Mouse (Mus musculus) forebrain, embryonic 12.5 days (tissue): Measurements from ENCODE around the gene Olfr870. TPM values are rescaled to one million over a fixed set of nuclear protein-coding genes. Genes with fewer than 3 reads are reported as not detected.
"Not testable (repeated sequence)": the region's sequence is repeated elsewhere in the genome, so short reads cannot be mapped to it uniquely, and the experiment has no call there.

Experiments used
- ATAC-seq: fragments of 200-750 bp; cut with Nextera tagmentation; 2 replicates; pipeline ENCODE4 v1.8.0; 2017; ENCODE audit warnings: moderate TSS enrichment; ENCODE audit not compliant: low FRiP score
- H3K27ac ChIP-seq: fragments of 300-500 bp; sonication (generic); 2 replicates; pipeline ENCODE4 v1.5.1; 2016; ENCODE audit warnings: mild to moderate bottlenecking
- H3K27me3 ChIP-seq: fragments of 300-500 bp; sonication (generic); 2 replicates; pipeline ENCODE4 v1.6.1; 2016; ENCODE audit warnings: mild to moderate bottlenecking
- H3K36me3 ChIP-seq: fragments of 300-500 bp; sonication (generic); replicated peaks from 2 replicates; pipeline ENCODE4 v1.6.1; 2016; ENCODE audit warnings: mild to moderate bottlenecking
- H3K4me1 ChIP-seq: fragments of 300-500 bp; sonication (generic); 2 replicates; pipeline ENCODE4 v1.6.1; 2016
- H3K4me2 ChIP-seq: fragments of 300-500 bp; sonication (generic); 2 replicates; pipeline ENCODE4 v1.6.1; 2016; ENCODE audit warnings: mild to moderate bottlenecking, moderate library complexity
- H3K4me3 ChIP-seq: fragments of 300-500 bp; sonication (generic); replicated peaks from 2 replicates; pipeline ENCODE4 v1.5.1; 2016; ENCODE audit warnings: mild to moderate bottlenecking
- H3K9ac ChIP-seq: fragments of 300-500 bp; sonication (generic); 2 replicates; pipeline ENCODE4 v1.6.1; 2016; ENCODE audit warnings: mild to moderate bottlenecking
- H3K9me3 ChIP-seq: fragments of 300-500 bp; sonication (generic); 2 replicates; pipeline ENCODE4 v1.6.1; 2016
- WGBS: fragments of 180-500 bp; shearing (Covaris S2); methylation state at CpG from one replicate; pipeline ENCODE4 v1.1.7; 2016; 5-methylcytosine and 5-hydroxymethylcytosine counted together
- polyA plus RNA-seq: library from polyadenylated mRNA; unstranded; fragments of >200 nt; fragmentation: Nextera tagmentation; extraction: Ambion mirVana; gene quantifications from 2 replicates; pipeline ENCODE4 v1.2.1, GENCODE M21; 2016

Gene Olfr870
- polyA plus RNA-seq: not detected in 2 replicates

- H3K27me3 ChIP-seq: no peaks in the 10 kb centered on the region
- WGBS: 77% methylated on average over 2 of the region's 2 CpGs
- no peaks in the 10 kb centered on the region for H3K36me3 ChIP-seq
- peaks cover 3% of the 10 kb centered on the region; the same call in 1 of the 2 replicates for H3K9me3 ChIP-seq
- H3K27ac ChIP-seq: no peak within 1 kb of the TSS
- no peaks in the 10 kb centered on the region for H3K4me1 ChIP-seq
- H3K9ac ChIP-seq: no peak within 1 kb of the TSS
- H3K4me3 ChIP-seq: no peak within 1 kb of the TSS
- no peak for ATAC-seq
- no peak within 1 kb of the TSS for H3K4me2 ChIP-seq
Measured at GRCm38 (mm10) chr9:20173957-20174356, at the start of gene Olfr870. Olfr870 (minus strand) TSS chr9:20174057.

DNA sequence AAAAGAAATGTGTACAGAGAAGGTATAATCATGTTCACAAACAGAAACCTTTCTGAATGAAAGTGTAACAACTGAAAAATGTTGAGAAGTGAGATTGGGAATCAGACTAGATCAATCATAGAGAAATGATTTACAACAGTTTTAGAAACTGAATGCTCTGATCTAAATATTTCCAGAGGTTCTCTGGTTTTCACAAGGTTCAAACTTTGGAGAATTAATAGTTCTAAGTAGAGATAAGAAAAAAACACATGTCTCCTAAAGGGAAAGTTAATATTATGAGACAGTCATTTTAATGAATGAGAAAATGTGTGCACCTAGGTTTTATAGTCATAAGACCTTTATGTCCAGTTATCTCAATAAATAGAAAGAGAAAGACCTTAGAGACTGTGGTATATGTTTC lies 38.0 kb upstream of the Olfr870 start, which contains the start of gene Olfr871:
Gene Olfr871, plus strand, starts transcription at position 301 of the 400 bp plus-strand sequence.
- no peak for ATAC-seq
- peaks cover 5% of the 10 kb centered on the region; the same call in 1 of the 2 replicates for H3K9me3 ChIP-seq
- H3K4me2 ChIP-seq: no peak within 1 kb of the TSS
- H3K4me3 ChIP-seq: no peak within 1 kb of the TSS
- H3K36me3 ChIP-seq: no peaks in the 10 kb centered on the region
- H3K27ac ChIP-seq: no peak within 1 kb of the TSS
- H3K4me1 ChIP-seq: no peaks in the 10 kb centered on the region
- H3K27me3 ChIP-seq: no peaks in the 10 kb centered on the region
- H3K9ac ChIP-seq: no peak within 1 kb of the TSS

DNA sequence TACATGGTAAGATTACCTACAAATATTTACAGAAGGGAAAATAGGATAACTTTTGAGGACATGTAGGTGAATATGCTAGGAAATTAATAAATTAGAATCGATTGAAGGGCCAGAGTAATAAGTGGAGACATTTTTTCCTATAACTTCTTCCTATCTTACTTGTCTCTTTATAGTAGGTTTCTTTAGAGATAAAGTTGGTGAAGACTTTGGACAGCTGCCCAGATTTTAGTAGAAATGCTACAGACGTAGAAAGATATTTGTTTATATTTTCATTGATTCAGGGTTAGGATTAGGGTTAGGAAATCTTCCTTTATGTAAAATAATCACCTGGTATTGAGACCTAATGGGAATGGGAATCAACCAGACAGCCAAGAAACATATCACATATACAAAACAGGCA lies 37.6 kb upstream of the Olfr870 start:
- Histone ChIP-seq H3K4me1 (no peaks in the 10 kb centered on the region), H3K27ac (no peak overlapping the region), H3K9ac (no peak overlapping the region), H3K27me3 (no peaks in the 10 kb centered on the region), H3K9me3 (peaks cover 7% of the 10 kb centered on the region; the same call in 1 of the 2 replicates), H3K4me2 (no peak overlapping the region), H3K4me3 (no peak overlapping the region), H3K36me3 (no peaks in the 10 kb centered on the region)
- no peak for ATAC-seq
- 75% methylated on average over 2 of the region's 2 CpGs for WGBS

DNA sequence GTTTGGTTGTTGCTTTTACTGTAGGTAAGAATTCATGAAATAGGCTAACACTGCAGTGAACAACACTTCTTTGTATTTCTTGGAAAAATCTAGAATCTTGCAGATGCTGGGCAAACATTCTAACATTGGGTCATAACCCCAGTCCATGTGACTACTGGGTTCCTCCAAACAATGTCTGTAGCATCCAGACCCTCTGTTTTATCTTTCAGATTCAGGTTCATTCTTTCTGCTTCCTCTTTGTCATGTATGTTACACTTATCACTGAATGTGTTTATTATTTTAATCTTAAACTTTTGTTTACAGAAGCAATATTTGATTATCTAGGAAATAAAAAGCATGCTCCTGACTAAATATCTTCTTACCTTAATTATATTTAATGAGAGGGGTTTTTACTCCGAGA lies 37.0 kb upstream of the Olfr870 start:
- Histone ChIP-seq H3K36me3 (no peaks in the 10 kb centered on the region), H3K4me2 (no peak overlapping the region), H3K9ac (no peak overlapping the region), H3K9me3 (peaks cover 7% of the 10 kb centered on the region; the same call in 1 of the 2 replicates), H3K27ac (no peak overlapping the region), H3K27me3 (no peaks in the 10 kb centered on the region), H3K4me3 (no peak overlapping the region), H3K4me1 (no peaks in the 10 kb centered on the region)
- ATAC-seq: no peak
- 45% methylated on average over 1 of the region's 1 CpGs for WGBS

DNA sequence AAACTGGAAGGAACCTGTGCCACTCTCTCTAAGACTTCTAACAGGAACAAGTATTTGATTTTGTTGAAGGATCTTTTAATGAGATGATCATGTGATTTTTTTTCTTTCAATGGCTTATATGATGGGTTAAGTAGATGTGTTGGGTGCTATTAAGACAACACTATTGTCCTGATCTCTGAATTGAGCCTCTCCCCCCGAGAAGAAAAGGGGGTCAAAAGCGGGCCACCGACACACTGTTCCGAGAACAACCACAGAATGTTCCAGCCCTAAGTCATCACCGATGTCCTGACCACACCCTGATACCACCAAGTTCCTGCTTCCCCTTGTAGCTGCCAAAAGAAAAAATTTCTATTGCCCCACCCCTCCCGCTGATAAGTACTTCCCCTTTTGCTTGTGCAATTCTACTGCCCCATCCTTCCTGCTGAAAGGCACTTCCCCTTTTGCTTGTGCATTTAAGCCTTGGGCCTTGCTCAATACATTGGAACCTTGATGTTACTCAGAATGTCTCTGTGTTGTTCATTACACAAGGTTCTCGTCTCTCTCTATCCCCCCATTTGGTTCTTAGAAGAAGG lies 29.6 kb upstream of the Olfr870 start:
- not testable (repeated sequence) for H3K36me3 ChIP-seq, H3K4me2 ChIP-seq, H3K9ac ChIP-seq, H3K4me3 ChIP-seq, ATAC-seq, H3K27ac ChIP-seq, H3K27me3 ChIP-seq, H3K4me1 ChIP-seq
- WGBS: 88% methylated on average over 7 of the region's 7 CpGs
- peaks cover 11% of the 10 kb centered on the region; the same call in 1 of the 2 replicates for H3K9me3 ChIP-seq

DNA sequence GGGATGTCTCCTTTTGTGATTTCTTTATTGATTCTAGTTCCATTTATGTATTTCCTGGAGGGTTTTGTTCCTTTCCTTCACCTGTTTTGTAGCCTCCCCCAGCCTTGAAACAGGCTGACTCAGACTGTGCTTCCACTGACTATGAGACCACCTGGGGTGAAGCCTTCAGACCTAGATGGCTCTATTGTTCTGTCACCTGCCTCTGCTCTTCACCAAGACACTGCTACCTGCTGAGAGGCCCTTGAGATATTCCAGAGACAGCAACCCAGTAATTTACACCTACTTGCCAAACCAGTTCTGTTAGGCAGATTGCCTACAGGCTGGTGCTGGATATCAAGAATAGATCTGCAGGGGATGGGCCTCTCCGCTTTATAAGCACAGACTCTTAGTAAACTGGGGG lies 28.3 kb upstream of the Olfr870 start:
- no peak for ATAC-seq
- H3K4me2 ChIP-seq: no peak overlapping the region
- 75% methylated on average over 1 of the region's 1 CpGs for WGBS
- no peaks in the 10 kb centered on the region for H3K27me3 ChIP-seq
- H3K9me3 ChIP-seq: peaks cover 9% of the 10 kb centered on the region; the same call in 1 of the 2 replicates
- H3K9ac ChIP-seq: no peak overlapping the region
- H3K4me3 ChIP-seq: no peak overlapping the region
- H3K36me3 ChIP-seq: no peaks in the 10 kb centered on the region
- H3K4me1 ChIP-seq: no peaks in the 10 kb centered on the region
- H3K27ac ChIP-seq: no peak overlapping the region

GRCm38 (mm10) chr9:20179463-20179862 lies 5.6 kb upstream of the Olfr870 start:
- Histone ChIP-seq H3K27me3 (no peaks in the 10 kb centered on the region), H3K4me3 (no peak overlapping the region), H3K4me2 (no peak overlapping the region), H3K9ac (no peak overlapping the region), H3K27ac (no peak overlapping the region), H3K36me3 (no peaks in the 10 kb centered on the region), H3K4me1 (no peaks in the 10 kb centered on the region), H3K9me3 (peaks cover 14% of the 10 kb centered on the region; the same call in 1 of the 2 replicates)
- no peak for ATAC-seq
- 66% methylated on average over 5 of the region's 5 CpGs for WGBS

DNA sequence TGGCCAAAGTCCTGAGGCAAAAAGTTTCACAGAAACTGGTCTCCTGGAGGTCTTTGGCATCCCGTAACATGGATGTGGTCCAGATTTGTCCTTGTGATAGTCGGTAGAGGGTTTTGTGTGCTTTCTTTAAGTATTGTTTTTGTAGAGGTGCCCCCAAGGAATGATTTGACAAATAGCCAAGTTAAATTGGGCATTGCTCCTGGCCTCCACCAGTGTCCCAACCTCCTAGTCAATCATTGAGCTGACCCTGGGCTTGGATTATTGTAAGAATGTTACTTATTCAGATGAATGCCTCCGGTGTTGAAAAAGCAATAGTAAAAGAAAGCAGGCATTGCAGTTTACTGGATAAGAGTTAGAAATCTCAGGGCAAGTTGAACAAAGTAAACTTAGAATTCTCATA lies 24.2 kb downstream of the Olfr870 start:
- WGBS: 93% methylated on average over 3 of the region's 3 CpGs
- Histone ChIP-seq H3K4me2 (no peak overlapping the region), H3K9me3 (peaks cover 43% of the 10 kb centered on the region)

DNA sequence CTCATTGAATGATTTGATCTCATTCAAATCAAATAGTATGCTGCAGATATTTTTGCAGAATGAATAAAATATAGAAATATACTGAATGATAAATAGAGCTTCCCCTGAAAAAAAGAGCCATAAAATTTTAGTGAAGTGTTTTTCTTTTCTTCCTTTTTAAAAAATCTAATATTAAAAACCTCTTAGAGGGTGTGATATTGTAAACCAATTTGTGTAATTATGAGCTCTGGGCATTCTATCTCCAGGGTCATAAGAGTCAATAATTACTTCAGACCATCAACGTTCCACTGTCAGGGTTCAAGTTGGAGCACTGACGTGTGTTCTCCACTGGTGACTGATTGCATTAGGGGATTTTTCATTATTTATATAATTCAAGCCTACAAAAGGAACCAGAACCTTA lies 45.1 kb downstream of the Olfr870 start, which contains the start of gene Olfr869:
Gene Olfr869, plus strand, starts transcription at position 301 of the 400 bp plus-strand sequence.
- Histone ChIP-seq H3K4me2 (no peak within 1 kb of the TSS), H3K9me3 (0 out of 2 replicates have a peak, but pooled peaks cover 4% of the 10 kb centered on the region), H3K4me1 (no peaks in the 10 kb centered on the region), H3K27me3 (no peaks in the 10 kb centered on the region), H3K4me3 (no peak within 1 kb of the TSS), H3K36me3 (no peaks in the 10 kb centered on the region), H3K27ac (no peak within 1 kb of the TSS), H3K9ac (no peak within 1 kb of the TSS)
- no peak for ATAC-seq
- 72% methylated on average over 2 of the region's 2 CpGs for WGBS

More for the DNA sequence above, 24.2 kb downstream of the Olfr870 start:
- Histone ChIP-seq H3K4me3 (no peak overlapping the region), H3K27me3 (no peaks in the 10 kb centered on the region), H3K36me3 (no peaks in the 10 kb centered on the region), H3K9ac (no peak overlapping the region), H3K27ac (no peak overlapping the region), H3K4me1 (no peaks in the 10 kb centered on the region)
- ATAC-seq: no peak

Other genes starting within 250 kb of the Olfr870 start
- gene Olfr866, start 146.0 kb downstream of the Olfr870 start, polyA plus RNA-seq: not detected in 2 replicates
- not detected in 2 replicates for gene Olfr867, start 116.5 kb downstream of the Olfr870 start, polyA plus RNA-seq
- not detected in 2 replicates for gene Olfr868, start 75.4 kb downstream of the Olfr870 start, polyA plus RNA-seq
- not detected in 2 replicates for gene Olfr869, start 45.0 kb downstream of the Olfr870 start, polyA plus RNA-seq
- gene Olfr871, start 38.1 kb upstream of the Olfr870 start, polyA plus RNA-seq: not detected in 2 replicates
- gene Olfr872, start 63.1 kb upstream of the Olfr870 start, polyA plus RNA-seq: not detected in 2 replicates
- not detected in 2 replicates for gene Olfr39, start 108.3 kb upstream of the Olfr870 start, polyA plus RNA-seq
- gene Olfr873, start 124.5 kb upstream of the Olfr870 start, polyA plus RNA-seq: not detected in 2 replicates
- not detected in 2 replicates for gene Olfr18, start 162.0 kb upstream of the Olfr870 start, polyA plus RNA-seq
- 37.0 and 37.2 TPM in 2 replicates for gene Zfp560, start 211.1 kb upstream of the Olfr870 start, polyA plus RNA-seq